Mouse (Mus musculus) liver, embryonic 16.5 days (tissue): Measurements from ENCODE around the gene Mief2. TPM values are rescaled to one million over a fixed set of nuclear protein-coding genes. Genes with fewer than 3 reads are reported as not detected.

Source experiments
- ATAC-seq: fragments of 200-750 bp; cut with Nextera tagmentation; 2 replicates; pipeline ENCODE4 v1.8.0; 2017; ENCODE audit warnings: low read depth, mild to moderate bottlenecking, moderate number of reproducible peaks, moderate library complexity
- H3K27ac ChIP-seq: fragments of 300-500 bp; sonication (generic); 2 replicates; pipeline ENCODE4 v1.5.1; 2014; ENCODE audit warnings: mild to moderate bottlenecking, low read length
- H3K27me3 ChIP-seq: fragments of 300-500 bp; sonication (generic); 2 replicates; pipeline ENCODE4 v1.6.1; 2014; ENCODE audit warnings: low read depth, low read length, mixed read lengths; ENCODE audit not compliant: control insufficient read depth, insufficient read depth
- H3K36me3 ChIP-seq: fragments of 300-500 bp; sonication (generic); 2 replicates; pipeline ENCODE4 v1.6.1; 2014; ENCODE audit warnings: mild to moderate bottlenecking; ENCODE audit not compliant: control insufficient read depth, insufficient read depth
- H3K4me1 ChIP-seq: fragments of 300-500 bp; sonication (generic); 2 replicates; pipeline ENCODE4 v1.6.1; 2014; ENCODE audit warnings: low read depth, low read length, mixed read lengths; ENCODE audit not compliant: control insufficient read depth
- H3K4me2 ChIP-seq: fragments of 300-500 bp; sonication (generic); 2 replicates; pipeline ENCODE4 v1.6.1; 2014; ENCODE audit warnings: low read depth, low read length, mixed read lengths
- H3K4me3 ChIP-seq: fragments of 300-500 bp; sonication (generic); 2 replicates; pipeline ENCODE4 v1.5.1; 2014; ENCODE audit warnings: low read depth, mild to moderate bottlenecking, low read length
- H3K9ac ChIP-seq: fragments of 300-500 bp; sonication (generic); 2 replicates; pipeline ENCODE4 v1.6.1; 2014; ENCODE audit warnings: low read depth, low read length
- H3K9me3 ChIP-seq: fragments of 300-500 bp; sonication (generic); replicated peaks from 2 replicates; pipeline ENCODE4 v1.6.1; 2016; ENCODE audit warnings: low read length; ENCODE audit not compliant: control insufficient read depth
- WGBS: fragments of 180-500 bp; shearing (Covaris S2); extraction: QIAGEN DNeasy Blood & Tissue Kit; methylation state at CpG from one replicate; pipeline ENCODE4 v1.1.7; 2014; ENCODE audit not compliant: insufficient replicate concordance; 5-methylcytosine and 5-hydroxymethylcytosine counted together
- polyA plus RNA-seq: library from polyadenylated mRNA; unstranded; fragments of >200 nt; fragmentation: Nextera tagmentation; extraction: Ambion mirVana; gene quantifications from 2 replicates; pipeline ENCODE4 v1.2.1, GENCODE M21; 2015

Gene Mief2
- 2.2 and 2.3 TPM in 2 replicates for polyA plus RNA-seq

- H3K4me3 ChIP-seq = peak within 1 kb of the TSS; percentile 86
- peak; percentile 89 for ATAC-seq
- WGBS = under 1% methylated on average over 44 of the region's 44 CpGs
Measured at GRCm38 (mm10) chr11:60728260-60728761, at the start of gene Mief2. TSS of gene Mief2 (plus strand) at chr11:60728398.

DNA sequence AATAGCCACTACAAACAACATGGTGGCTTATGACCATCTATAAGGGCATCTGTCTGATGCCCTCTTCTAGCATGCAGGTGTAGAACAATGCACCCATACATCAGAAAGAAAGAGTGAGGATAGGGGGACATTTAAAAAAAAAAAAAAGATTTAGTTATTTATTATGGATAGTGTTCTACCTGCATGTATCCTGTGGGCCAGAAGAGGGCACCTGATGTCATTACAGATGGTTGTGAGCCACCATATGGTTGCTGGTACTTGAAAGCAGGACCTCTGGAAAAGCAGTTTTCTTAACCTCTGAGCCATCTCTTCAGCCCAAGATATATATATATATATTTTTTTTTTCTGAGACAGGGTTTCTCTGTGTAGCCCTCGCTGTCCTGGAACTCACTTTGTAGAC lies 32.0 kb upstream of the Mief2 start:
- no peak for ATAC-seq
- WGBS = 69% methylated on average over 1 of the region's 1 CpGs
- Histone ChIP-seq H3K27ac (no peak overlapping the region), H3K4me2 (no peak overlapping the region), H3K27me3 (no peaks in the 10 kb centered on the region), H3K36me3 (no peaks in the 10 kb centered on the region), H3K9me3 (no peaks in the 10 kb centered on the region), H3K4me1 (peaks cover 19% of the 10 kb centered on the region), H3K4me3 (no peak overlapping the region), H3K9ac (no peak overlapping the region)

More at GRCm38 (mm10) chr11:60728260-60728761, at the start of gene Mief2:
- no peaks in the 10 kb centered on the region for H3K9me3 ChIP-seq
- H3K4me1 ChIP-seq = peaks cover 31% of the 10 kb centered on the region
- H3K36me3 ChIP-seq = peaks cover 2% of the 10 kb centered on the region; the same call in 1 of the 2 replicates
- H3K4me2 ChIP-seq = peak within 1 kb of the TSS; percentile 89
- H3K27me3 ChIP-seq = no peaks in the 10 kb centered on the region
- peak within 1 kb of the TSS; percentile 79 for H3K27ac ChIP-seq
- peak within 1 kb of the TSS; percentile 86 for H3K9ac ChIP-seq

GRCm38 (mm10) chr11:60697561-60697960 lies 30.6 kb upstream of the Mief2 start:
- Histone ChIP-seq H3K36me3 (no peaks in the 10 kb centered on the region), H3K27ac (no peak overlapping the region), H3K9ac (no peak overlapping the region), H3K4me3 (no peak overlapping the region), H3K27me3 (no peaks in the 10 kb centered on the region), H3K9me3 (no peaks in the 10 kb centered on the region), H3K4me1 (peaks cover 21% of the 10 kb centered on the region), H3K4me2 (no peak overlapping the region)
- no peak for ATAC-seq
- WGBS = 53% methylated on average over 2 of the region's 2 CpGs

DNA sequence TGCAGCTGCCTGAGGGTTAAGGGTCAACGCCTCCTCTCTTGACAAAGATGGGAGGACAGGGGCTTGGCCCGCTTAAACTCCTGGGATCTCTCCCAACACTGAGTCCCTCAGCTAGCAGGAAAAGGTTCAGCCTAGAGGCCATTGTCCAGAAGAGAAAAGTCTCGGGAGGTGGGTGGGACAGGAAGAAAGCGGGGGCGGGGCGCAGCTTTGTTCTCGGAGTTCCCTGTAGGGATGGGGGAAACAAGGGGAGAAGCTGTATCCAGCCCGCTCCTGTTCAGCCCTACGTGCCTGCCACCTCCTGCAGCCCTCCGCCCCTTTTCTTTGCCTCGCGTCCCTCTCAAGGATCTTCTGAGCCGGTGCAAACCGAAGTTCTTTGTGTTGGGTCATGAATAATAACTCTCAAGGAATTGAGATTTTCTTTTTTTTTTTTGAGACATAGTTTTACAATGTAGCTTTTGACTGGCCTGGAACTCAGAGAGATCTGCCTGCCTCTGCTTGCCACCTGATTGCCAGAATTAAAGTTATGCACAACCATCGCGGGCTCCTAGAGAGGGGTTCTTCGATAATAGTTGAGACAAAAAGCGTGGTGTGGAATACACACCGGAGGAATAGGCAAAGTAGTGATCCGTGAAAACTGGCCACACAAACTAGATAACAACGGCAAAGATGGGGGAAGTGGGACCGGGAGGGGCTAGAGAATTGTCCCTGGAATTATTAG lies 29.2 kb upstream of the Mief2 start:
- peak overlapping the region; percentile 63 for H3K27ac ChIP-seq
- no peaks in the 10 kb centered on the region for H3K9me3 ChIP-seq
- peak overlapping the region; percentile 81 for H3K4me3 ChIP-seq
- H3K27me3 ChIP-seq = no peaks in the 10 kb centered on the region
- H3K4me1 ChIP-seq = peaks cover 21% of the 10 kb centered on the region
- H3K9ac ChIP-seq = peak overlapping the region; percentile 90
- WGBS = 4% methylated on average over 22 of the region's 22 CpGs
- peak overlapping the region; percentile 66 for H3K4me2 ChIP-seq
- 0 out of 2 replicates have a peak, but pooled peaks have one; percentile 1 for ATAC-seq
- no peaks in the 10 kb centered on the region for H3K36me3 ChIP-seq

GRCm38 (mm10) chr11:60699524-60700075 lies 28.6 kb upstream of the Mief2 start, which contains the start of gene Llgl1:
TSS of gene Llgl1 (plus strand) at chr11:60699723.
- Histone ChIP-seq H3K4me3 (peak within 1 kb of the TSS; percentile 81), H3K4me2 (peak within 1 kb of the TSS; percentile 66), H3K9me3 (no peaks in the 10 kb centered on the region), H3K36me3 (no peaks in the 10 kb centered on the region), H3K27ac (peak within 1 kb of the TSS; percentile 85), H3K27me3 (no peaks in the 10 kb centered on the region), H3K9ac (peak within 1 kb of the TSS; percentile 90), H3K4me1 (peaks cover 21% of the 10 kb centered on the region)
- ATAC-seq = peak; percentile 92
- WGBS = under 1% methylated on average over 67 of the region's 73 CpGs

GRCm38 (mm10) chr11:60700320-60701185 lies 27.6 kb upstream of the Mief2 start:
- Histone ChIP-seq H3K4me3 (peak overlapping the region; percentile 81), H3K27ac (peak overlapping the region; percentile 85; the same call in 1 of the 2 replicates), H3K36me3 (peaks cover 1% of the 10 kb centered on the region; the same call in 1 of the 2 replicates), H3K4me1 (peaks cover 21% of the 10 kb centered on the region), H3K4me2 (peak overlapping the region; percentile 66), H3K9ac (peak overlapping the region; percentile 90), H3K9me3 (no peaks in the 10 kb centered on the region), H3K27me3 (no peaks in the 10 kb centered on the region)
- 19% methylated on average over 12 of the region's 12 CpGs for WGBS
- no peak for ATAC-seq

GRCm38 (mm10) chr11:60701611-60702010 lies 26.6 kb upstream of the Mief2 start:
- Histone ChIP-seq H3K9me3 (no peaks in the 10 kb centered on the region), H3K27me3 (no peaks in the 10 kb centered on the region), H3K4me2 (no peak overlapping the region), H3K36me3 (peaks cover 12% of the 10 kb centered on the region), H3K27ac (no peak overlapping the region), H3K4me3 (no peak overlapping the region), H3K9ac (no peak overlapping the region), H3K4me1 (peaks cover 21% of the 10 kb centered on the region)
- no peak for ATAC-seq
- WGBS = 66% methylated on average over 2 of the region's 4 CpGs

- ATAC-seq = no peak
Measured at GRCm38 (mm10) chr11:60703131-60703530, 25.1 kb upstream of the Mief2 start.

More at GRCm38 (mm10) chr11:60703131-60703530, 25.1 kb upstream of the Mief2 start:
- Histone ChIP-seq H3K4me3 (no peak overlapping the region), H3K36me3 (peaks cover 20% of the 10 kb centered on the region), H3K9ac (no peak overlapping the region), H3K4me1 (peaks cover 21% of the 10 kb centered on the region), H3K9me3 (no peaks in the 10 kb centered on the region), H3K27me3 (no peaks in the 10 kb centered on the region), H3K27ac (no peak overlapping the region), H3K4me2 (no peak overlapping the region)
- 49% methylated on average over 4 of the region's 4 CpGs for WGBS
